Mouse (Mus musculus): Measurements from ENCODE around the gene Rac1. TPM values are rescaled to one million over a fixed set of nuclear protein-coding genes. Genes with fewer than 3 reads are reported as not detected.

Rac1 gene
- polyA plus RNA-seq, 1 experiment = 245 TPM

DNA sequence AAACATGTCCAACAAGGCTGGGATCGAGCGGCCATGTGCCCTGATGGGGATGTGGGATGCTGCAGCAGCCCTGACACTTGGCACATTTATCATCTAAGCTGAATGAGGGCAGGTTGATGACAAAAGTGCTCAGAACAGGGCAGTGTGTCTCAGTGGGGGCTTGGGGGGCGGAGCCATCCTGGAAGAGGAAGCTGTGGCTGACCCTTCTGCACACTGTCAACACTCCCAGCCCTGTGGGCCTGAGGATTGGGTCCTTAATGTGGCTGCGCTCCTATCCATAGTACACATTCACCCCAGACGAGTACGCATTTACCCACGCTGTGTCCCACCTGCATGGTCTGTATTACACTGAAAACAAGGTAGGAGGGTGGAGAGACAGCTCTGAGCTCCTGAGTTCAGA lies 28.6 kb downstream of the Rac1 start:
- no peak overlapping the region for H3ac ChIP-seq (ENCODE audit: control insufficient read depth, insufficient read length)
- H3K4me2 ChIP-seq (ENCODE audit: low read depth) = no peak overlapping the region
- no peaks in the 10 kb centered on the region for H3K27me3 ChIP-seq (ENCODE audit: control insufficient read depth, insufficient read depth, insufficient read length)
- TF ChIP-seq TCF3 (IDR thresholded peaks at IDR 0.05; ENCODE audit: insufficient read length, low read depth) (no peak), TCF12 (IDR thresholded peaks at IDR 0.05; ENCODE audit: insufficient read depth, poor library complexity, severe bottlenecking) (no peak), E2F4 (IDR thresholded peaks at IDR 0.05; ENCODE audit: insufficient read depth) (no peak), CEBPB (IDR thresholded peaks at IDR 0.05; ENCODE audit: insufficient read depth, poor library complexity, severe bottlenecking) (no peak), POLR2A (IDR thresholded peaks at IDR 0.05; ENCODE audit: insufficient read length, low read depth) (no peak), MYOD1 (IDR thresholded peaks at IDR 0.05; ENCODE audit: control insufficient read depth in 1 of 3, insufficient read length in 2 of 3, low read depth in 2 of 3) (no peak), USF1 (IDR thresholded peaks at IDR 0.05; ENCODE audit: low read depth) (no peak), REST (IDR thresholded peaks at IDR 0.05; ENCODE audit: insufficient read depth, insufficient read length) (no peak), MYOG (IDR thresholded peaks at IDR 0.05; ENCODE audit: control insufficient read depth in 1 of 3, insufficient read depth in 1 of 3, insufficient read length in 2 of 3, low read depth in 2 of 3) (no peak), POLR2AphosphoS2 (IDR thresholded peaks at IDR 0.05; ENCODE audit: insufficient read length, low read depth) (no peak), MAX (IDR thresholded peaks at IDR 0.05; ENCODE audit: low read depth) (no peak), SRF (IDR thresholded peaks at IDR 0.05; ENCODE audit: control insufficient read depth, insufficient read length, low read depth) (no peak)
- no peaks in the 10 kb centered on the region for H3K79me2 ChIP-seq (ENCODE audit: control insufficient read depth, insufficient read depth)
- H3K4me3 ChIP-seq = no peak overlapping the region
- H3K36me3 ChIP-seq (ENCODE audit: control insufficient read depth, insufficient read depth) = no peaks in the 10 kb centered on the region

DNA sequence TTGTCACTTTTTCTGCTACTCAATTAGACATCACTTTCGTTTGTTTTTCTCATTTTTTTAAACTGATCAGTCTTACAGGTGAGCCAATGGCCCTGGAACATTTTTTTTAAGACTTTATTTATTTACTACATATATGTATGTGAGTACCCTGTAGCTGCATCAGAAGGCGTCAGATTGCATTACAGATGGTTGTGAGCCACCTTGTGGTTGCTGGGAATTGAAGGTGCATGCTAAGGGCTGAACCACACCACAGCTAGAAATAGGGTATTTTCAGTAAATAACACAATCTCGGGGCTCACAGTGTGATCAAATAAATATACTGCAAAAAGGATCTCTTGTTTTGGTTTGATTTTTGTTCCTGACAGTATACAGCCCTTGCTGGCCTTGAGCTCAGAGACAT lies 30.4 kb downstream of the Rac1 start:
- no peak overlapping the region for H3K4me2 ChIP-seq (ENCODE audit: low read depth)
- H3K4me3 ChIP-seq = no peak overlapping the region
- H3ac ChIP-seq (ENCODE audit: control insufficient read depth, insufficient read length) = no peak overlapping the region
- TF ChIP-seq TCF3 (IDR thresholded peaks at IDR 0.05; ENCODE audit: insufficient read length, low read depth) (no peak), E2F4 (IDR thresholded peaks at IDR 0.05; ENCODE audit: insufficient read depth) (no peak), MAX (IDR thresholded peaks at IDR 0.05; ENCODE audit: low read depth) (no peak), POLR2A (IDR thresholded peaks at IDR 0.05; ENCODE audit: insufficient read length, low read depth) (no peak), USF1 (IDR thresholded peaks at IDR 0.05; ENCODE audit: low read depth) (no peak), REST (IDR thresholded peaks at IDR 0.05; ENCODE audit: insufficient read depth, insufficient read length) (no peak), MYOG (IDR thresholded peaks at IDR 0.05; ENCODE audit: control insufficient read depth in 1 of 3, insufficient read depth in 1 of 3, insufficient read length in 2 of 3, low read depth in 2 of 3) (no peak)
- no peaks in the 10 kb centered on the region for H3K27me3 ChIP-seq (ENCODE audit: control insufficient read depth, insufficient read depth, insufficient read length)
- H3K79me2 ChIP-seq (ENCODE audit: control insufficient read depth, insufficient read depth) = no peaks in the 10 kb centered on the region
- no peaks in the 10 kb centered on the region for H3K36me3 ChIP-seq (ENCODE audit: control insufficient read depth, insufficient read depth)

DNA sequence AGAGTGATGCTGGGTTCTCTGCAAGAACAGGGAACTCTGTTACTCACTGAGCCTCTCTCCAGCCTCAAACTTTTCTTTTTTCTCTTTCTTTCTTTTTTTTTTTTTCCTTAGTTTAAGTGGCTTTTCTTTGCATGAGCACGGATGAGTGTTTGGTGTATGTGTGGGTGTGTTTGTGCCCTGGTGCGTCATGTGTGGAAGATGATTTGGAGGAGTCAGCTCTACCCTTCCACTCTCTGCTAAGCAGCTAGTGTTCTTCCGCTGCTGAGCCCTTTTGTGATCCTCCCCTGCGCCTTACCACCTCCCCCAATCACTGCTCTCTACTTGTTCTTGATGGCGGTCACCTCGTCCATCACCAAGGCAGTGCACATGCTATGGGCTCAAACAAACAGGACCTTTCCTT lies 32.1 kb downstream of the Rac1 start:
- TF ChIP-seq POLR2A (IDR thresholded peaks at IDR 0.05; ENCODE audit: insufficient read length, low read depth) (no peak), REST (IDR thresholded peaks at IDR 0.05; ENCODE audit: insufficient read depth, insufficient read length) (no peak), TCF3 (IDR thresholded peaks at IDR 0.05; ENCODE audit: insufficient read length, low read depth) (no peak), MAX (IDR thresholded peaks at IDR 0.05; ENCODE audit: low read depth) (no peak), MYOD1 (IDR thresholded peaks at IDR 0.05; ENCODE audit: control insufficient read depth in 1 of 3, insufficient read length in 2 of 3, low read depth in 2 of 3) (no peak), POLR2AphosphoS2 (IDR thresholded peaks at IDR 0.05; ENCODE audit: insufficient read length, low read depth) (no peak), SRF (IDR thresholded peaks at IDR 0.05; ENCODE audit: control insufficient read depth, insufficient read length, low read depth) (no peak), USF1 (IDR thresholded peaks at IDR 0.05; ENCODE audit: low read depth) (no peak), E2F4 (IDR thresholded peaks at IDR 0.05; ENCODE audit: insufficient read depth) (no peak), TCF12 (IDR thresholded peaks at IDR 0.05; ENCODE audit: insufficient read depth, poor library complexity, severe bottlenecking) (no peak), CEBPB (IDR thresholded peaks at IDR 0.05; ENCODE audit: insufficient read depth, poor library complexity, severe bottlenecking) (no peak), MYOG (IDR thresholded peaks at IDR 0.05; ENCODE audit: control insufficient read depth in 1 of 3, insufficient read depth in 1 of 3, insufficient read length in 2 of 3, low read depth in 2 of 3) (no peak)
- H3K36me3 ChIP-seq (ENCODE audit: control insufficient read depth, insufficient read depth) = no peaks in the 10 kb centered on the region

DNA sequence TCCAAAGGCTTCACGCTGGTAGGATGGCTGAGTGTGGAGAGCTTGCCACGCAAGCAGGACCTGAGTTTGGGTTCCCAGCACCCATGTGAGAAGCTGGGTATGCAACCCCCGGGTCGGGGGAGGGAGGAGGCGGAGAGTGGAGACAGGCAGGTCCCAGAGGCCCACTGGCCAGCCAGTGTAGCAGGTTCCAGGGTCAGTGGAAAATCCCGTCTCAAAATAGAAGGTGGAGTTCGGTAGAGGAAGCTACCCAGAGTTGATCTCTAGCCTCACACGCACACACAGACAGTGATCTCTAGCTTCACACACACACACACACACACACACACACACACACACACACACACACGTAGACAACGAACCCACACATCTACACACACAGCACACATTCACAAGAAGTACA lies 34.7 kb downstream of the Rac1 start:
- no peaks in the 10 kb centered on the region for H3K79me2 ChIP-seq (ENCODE audit: control insufficient read depth, insufficient read depth)
- H3K27me3 ChIP-seq (ENCODE audit: control insufficient read depth, insufficient read depth, insufficient read length) = no peaks in the 10 kb centered on the region
- no peak overlapping the region for H3K4me3 ChIP-seq
- no peak overlapping the region for H3K4me2 ChIP-seq (ENCODE audit: low read depth)
- H3K36me3 ChIP-seq (ENCODE audit: control insufficient read depth, insufficient read depth) = no peaks in the 10 kb centered on the region
- no peak overlapping the region for H3ac ChIP-seq (ENCODE audit: control insufficient read depth, insufficient read length)
- TF ChIP-seq POLR2AphosphoS2 (IDR thresholded peaks at IDR 0.05; ENCODE audit: insufficient read length, low read depth) (no peak), TCF12 (IDR thresholded peaks at IDR 0.05; ENCODE audit: insufficient read depth, poor library complexity, severe bottlenecking) (no peak), E2F4 (IDR thresholded peaks at IDR 0.05; ENCODE audit: insufficient read depth) (no peak), CEBPB (IDR thresholded peaks at IDR 0.05; ENCODE audit: insufficient read depth, poor library complexity, severe bottlenecking) (no peak), POLR2A (IDR thresholded peaks at IDR 0.05; ENCODE audit: insufficient read length, low read depth) (no peak), TCF3 (IDR thresholded peaks at IDR 0.05; ENCODE audit: insufficient read length, low read depth) (no peak)

More for the DNA sequence above, 32.1 kb downstream of the Rac1 start:
- no peak overlapping the region for H3ac ChIP-seq (ENCODE audit: control insufficient read depth, insufficient read length)
- no peaks in the 10 kb centered on the region for H3K79me2 ChIP-seq (ENCODE audit: control insufficient read depth, insufficient read depth)
- H3K4me3 ChIP-seq = no peak overlapping the region
- H3K27me3 ChIP-seq (ENCODE audit: control insufficient read depth, insufficient read depth, insufficient read length) = no peaks in the 10 kb centered on the region
- H3K4me2 ChIP-seq (ENCODE audit: low read depth) = no peak overlapping the region

DNA sequence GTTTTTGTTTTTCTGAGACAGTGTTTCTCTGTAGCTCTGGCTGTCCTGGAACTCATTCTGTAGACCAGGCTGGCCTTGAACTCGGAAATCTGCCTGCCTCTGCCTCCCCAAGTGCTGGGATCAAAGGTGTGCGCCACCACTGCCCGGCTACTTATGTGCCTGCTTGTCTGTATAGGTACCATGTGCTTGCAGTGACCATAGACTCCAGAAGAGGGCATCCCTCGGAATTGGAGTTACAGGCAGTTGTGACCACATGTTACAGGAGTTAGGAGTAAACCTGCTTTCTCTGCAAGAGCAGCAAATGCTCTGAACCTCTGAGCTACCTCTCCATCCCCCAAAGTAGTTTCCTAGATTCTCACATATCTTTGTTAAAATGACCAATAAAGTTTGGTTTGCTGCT lies 36.1 kb downstream of the Rac1 start:
- Histone ChIP-seq H3K79me2 (ENCODE audit: control insufficient read depth, insufficient read depth) (no peaks in the 10 kb centered on the region), H3ac (ENCODE audit: control insufficient read depth, insufficient read length) (no peak overlapping the region), H3K27me3 (ENCODE audit: control insufficient read depth, insufficient read depth, insufficient read length) (no peaks in the 10 kb centered on the region), H3K36me3 (ENCODE audit: control insufficient read depth, insufficient read depth) (no peaks in the 10 kb centered on the region), H3K4me3 (no peak overlapping the region), H3K4me2 (ENCODE audit: low read depth) (no peak overlapping the region)
- TF ChIP-seq E2F4 (IDR thresholded peaks at IDR 0.05; ENCODE audit: insufficient read depth) = no peak
- TF ChIP-seq MAX (IDR thresholded peaks at IDR 0.05; ENCODE audit: low read depth) = no peak
- TF ChIP-seq USF1 (IDR thresholded peaks at IDR 0.05; ENCODE audit: low read depth) = no peak
- TF ChIP-seq CEBPB (IDR thresholded peaks at IDR 0.05; ENCODE audit: insufficient read depth, poor library complexity, severe bottlenecking) = no peak
- TF ChIP-seq REST (IDR thresholded peaks at IDR 0.05; ENCODE audit: insufficient read depth, insufficient read length) = no peak
